Mouse (Mus musculus) cerebellum, adult 2 months (tissue): Measurements from ENCODE around the gene Abca1. TPM values are rescaled to one million over a fixed set of nuclear protein-coding genes. Genes with fewer than 3 reads are reported as not detected.

Source experiments
- DNase-seq, 2 experiments: peaks; one replicate each; pipeline ENCODE4 v3.0.0; 2021
- H3K27ac ChIP-seq: fragments of 200-500 bp; 2 replicates; pipeline ENCODE4 v1.5.1; 2012; ENCODE audit warnings: low read length, control low read depth, inconsistent platforms; ENCODE audit not compliant: insufficient read depth
- H3K27me3 ChIP-seq: fragments of 200-500 bp; 2 replicates; pipeline ENCODE4 v1.6.1; 2012; ENCODE audit warnings: inconsistent platforms, mild to moderate bottlenecking, low read length, moderate library complexity; ENCODE audit not compliant: control insufficient read depth, insufficient read depth
- H3K4me1 ChIP-seq: fragments of 200-500 bp; 2 replicates; pipeline ENCODE4 v1.6.1; 2011; ENCODE audit warnings: low read length; ENCODE audit not compliant: control insufficient read depth, insufficient read depth
- H3K4me3 ChIP-seq: fragments of 200-500 bp; replicated peaks from 2 replicates; pipeline ENCODE3; 2011; ENCODE audit warnings: mild to moderate bottlenecking, low read depth, low read length, control low read depth; ENCODE audit not compliant: insufficient read depth
- CTCF ChIP-seq: fragments of 200-500 bp; IDR thresholded peaks from 2 replicates; pipeline ENCODE4 v1.5.1; 2011; ENCODE audit warnings: low read depth, mild to moderate bottlenecking, control low read depth, low read length, moderate library complexity, borderline replicate concordance; ENCODE audit not compliant: insufficient read depth
- POLR2A ChIP-seq: fragments of 200-500 bp; IDR thresholded peaks from 2 replicates; pipeline ENCODE4 v1.6.1; 2011; ENCODE audit warnings: low read length, control low read depth, borderline replicate concordance; ENCODE audit not compliant: insufficient read depth
- WGBS: fragments of 180-500 bp; shearing (Covaris S2); methylation state at CpG from one replicate; pipeline ENCODE4 v1.1.7; 2018; 5-methylcytosine and 5-hydroxymethylcytosine counted together
- polyA plus RNA-seq: library from polyadenylated mRNA; depleted of rRNA; stranded (reverse); fragments of >200 nt; gene quantifications from 2 replicates; pipeline ENCODE4 v1.2.3, GENCODE M21; 2012

The Abca1 gene
- polyA plus RNA-seq, 1 experiment = 10.0 TPM

- TF ChIP-seq CTCF (no peak), POLR2A (no peak)
- WGBS = 70% methylated on average over 4 of the region's 4 CpGs
- no peaks in the 10 kb centered on the region for H3K4me1 ChIP-seq
- H3K27me3 ChIP-seq = no peaks in the 10 kb centered on the region
- no peak overlapping the region for H3K27ac ChIP-seq
- no peak for DNase-seq
- no peak overlapping the region for H3K4me3 ChIP-seq
Observed at GRCm38 (mm10) chr4:53186573-53186972, 26.9 kb upstream of the Abca1 start.

GRCm38 (mm10) chr4:53186141-53186540 is 26.4 kb upstream of the Abca1 start:
- TF ChIP-seq POLR2A (no peak), CTCF (no peak)
- no peaks in the 10 kb centered on the region for H3K27me3 ChIP-seq
- no peak overlapping the region for H3K4me3 ChIP-seq
- no peak overlapping the region for H3K27ac ChIP-seq
- WGBS = 90% methylated on average over 4 of the region's 4 CpGs
- no peak for DNase-seq
- no peaks in the 10 kb centered on the region for H3K4me1 ChIP-seq

GRCm38 (mm10) chr4:53181479-53181878 is 21.8 kb upstream of the Abca1 start:
- Histone ChIP-seq H3K27ac (no peak overlapping the region), H3K4me3 (no peak overlapping the region), H3K27me3 (no peaks in the 10 kb centered on the region), H3K4me1 (no peaks in the 10 kb centered on the region)
- no peak for DNase-seq
- 88% methylated on average over 6 of the region's 6 CpGs for WGBS
- no peak for TF ChIP-seq CTCF
- TF ChIP-seq POLR2A = no peak

GRCm38 (mm10) chr4:53179308-53179820 is 19.7 kb upstream of the Abca1 start:
- no peaks in the 10 kb centered on the region for H3K4me1 ChIP-seq
- no peak for DNase-seq
- H3K27me3 ChIP-seq = no peaks in the 10 kb centered on the region
- H3K4me3 ChIP-seq = no peak overlapping the region
- no peak for TF ChIP-seq CTCF
- TF ChIP-seq POLR2A = no peak
- no peak overlapping the region for H3K27ac ChIP-seq
- WGBS = 65% methylated on average over 10 of the region's 10 CpGs

GRCm38 (mm10) chr4:53178489-53178888 is 18.8 kb upstream of the Abca1 start:
- DNase-seq = no peak
- no peak overlapping the region for H3K27ac ChIP-seq
- H3K4me1 ChIP-seq = no peaks in the 10 kb centered on the region
- no peak overlapping the region for H3K4me3 ChIP-seq
- TF ChIP-seq CTCF (no peak), POLR2A (no peak)
- no peaks in the 10 kb centered on the region for H3K27me3 ChIP-seq
- WGBS = 85% methylated on average over 7 of the region's 7 CpGs

GRCm38 (mm10) chr4:53177696-53178095 is 18.0 kb upstream of the Abca1 start:
- Histone ChIP-seq H3K4me1 (no peaks in the 10 kb centered on the region), H3K4me3 (no peak overlapping the region), H3K27me3 (no peaks in the 10 kb centered on the region), H3K27ac (no peak overlapping the region)
- 38% methylated on average over 8 of the region's 8 CpGs for WGBS
- TF ChIP-seq CTCF (no peak), POLR2A (no peak)
- DNase-seq = no peak

GRCm38 (mm10) chr4:53174906-53175305 is 15.2 kb upstream of the Abca1 start:
- Histone ChIP-seq H3K4me3 (no peak overlapping the region), H3K4me1 (no peaks in the 10 kb centered on the region), H3K27ac (no peak overlapping the region), H3K27me3 (no peaks in the 10 kb centered on the region)
- WGBS = 73% methylated on average over 7 of the region's 7 CpGs
- TF ChIP-seq CTCF = no peak
- no peak for TF ChIP-seq POLR2A
- no peak for DNase-seq

- H3K4me3 ChIP-seq = no peak overlapping the region
- TF ChIP-seq CTCF = no peak
- TF ChIP-seq POLR2A = no peak
- DNase-seq = no peak
- no peak overlapping the region for H3K27ac ChIP-seq
- H3K27me3 ChIP-seq = no peaks in the 10 kb centered on the region
- no peaks in the 10 kb centered on the region for H3K4me1 ChIP-seq
- WGBS = 84% methylated on average over 2 of the region's 2 CpGs
Observed at GRCm38 (mm10) chr4:53170403-53170802, 10.7 kb upstream of the Abca1 start.
